Mouse (Mus musculus): ENCODE data around the gene Foxn3. TPM values are rescaled to one million over a fixed set of nuclear protein-coding genes. Genes with fewer than 3 reads are reported as not detected.
A peak's percentile ranks its signal among the peaks of the same experiment; 100 is the strongest.

Foxn3 gene
- polyA plus RNA-seq, 3 experiments from 2014 or later = 65.0 to 119 (median 97.5) TPM

DNA sequence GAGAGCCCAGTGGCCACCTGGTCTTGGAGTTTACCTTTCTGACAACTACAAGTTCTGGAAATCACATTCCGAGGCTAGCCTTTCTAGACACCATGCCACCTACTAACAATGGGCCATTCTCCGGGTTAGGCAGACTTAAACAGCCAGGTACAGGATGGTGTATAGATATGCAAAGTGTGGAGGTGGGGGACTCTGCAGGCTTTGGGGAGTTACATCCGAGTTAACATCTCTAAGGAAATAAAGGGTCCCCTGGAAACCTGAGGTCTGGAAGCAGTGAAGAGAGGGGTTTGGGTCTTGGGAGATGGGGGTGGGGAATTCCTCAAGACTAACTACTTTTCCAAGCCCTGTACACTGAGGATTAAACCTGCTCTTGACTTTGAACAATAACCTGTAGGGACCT lies 150.9 kb downstream of the Foxn3 start:
- no peak for ATAC-seq

DNA sequence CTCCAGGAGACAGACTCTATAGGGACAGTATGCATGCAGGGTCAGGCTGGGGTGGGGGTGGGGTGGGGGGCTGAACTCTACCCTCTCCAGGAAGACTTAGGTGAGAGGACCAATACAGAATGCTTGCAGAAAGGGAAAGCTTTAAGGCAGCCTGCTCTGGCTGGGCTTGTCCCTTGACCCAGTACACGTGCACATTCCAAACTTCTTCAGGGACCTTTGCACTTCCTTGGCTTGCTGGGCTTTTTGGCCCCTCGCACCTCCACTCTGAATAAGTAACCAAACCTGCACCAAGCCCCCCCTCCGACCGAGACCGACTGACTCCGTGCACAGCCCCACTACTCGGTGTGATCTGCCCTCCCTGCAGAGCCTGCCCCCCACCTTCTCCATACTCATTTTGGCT lies 151.3 kb downstream of the Foxn3 start:
- ATAC-seq = no peak

DNA sequence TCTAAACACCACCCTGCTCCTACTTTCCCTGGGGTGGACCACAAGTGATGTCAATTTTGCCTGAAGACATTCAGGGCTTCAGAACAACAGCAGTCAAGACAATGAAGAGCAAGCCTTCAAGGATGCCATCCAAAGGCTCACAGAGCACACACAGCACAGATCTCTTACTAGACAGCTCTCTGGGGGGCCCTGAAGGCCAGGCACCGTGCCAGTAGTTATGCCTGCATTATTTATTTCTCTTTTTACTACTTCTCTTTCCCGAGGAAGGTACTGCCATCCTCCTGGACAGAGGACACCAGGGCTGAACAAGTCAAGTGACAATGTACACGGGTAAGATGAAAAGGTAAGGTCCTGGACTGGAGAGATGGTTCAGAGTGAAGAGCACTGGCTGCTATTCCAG lies 154.7 kb downstream of the Foxn3 start:
- ATAC-seq = no peak

DNA sequence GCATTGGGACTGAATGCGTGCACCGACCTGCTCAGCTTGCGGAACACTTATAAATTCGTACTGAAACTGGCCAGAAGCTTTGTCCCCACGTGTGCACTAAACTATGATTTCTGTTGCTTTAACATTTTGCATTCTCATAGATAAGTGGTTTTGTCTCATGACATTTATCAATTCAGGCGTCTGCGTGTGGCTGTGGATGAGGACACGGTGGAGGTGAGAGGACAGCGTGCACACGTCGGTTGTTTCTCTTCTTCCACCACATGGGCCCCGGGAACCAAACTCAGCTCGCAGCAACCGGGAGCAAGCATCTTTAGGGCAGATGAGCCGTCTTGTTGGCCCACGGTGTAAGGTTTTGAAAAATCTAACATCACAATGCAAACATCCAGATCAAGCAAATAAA lies 155.3 kb downstream of the Foxn3 start:
- ATAC-seq = no peak

DNA sequence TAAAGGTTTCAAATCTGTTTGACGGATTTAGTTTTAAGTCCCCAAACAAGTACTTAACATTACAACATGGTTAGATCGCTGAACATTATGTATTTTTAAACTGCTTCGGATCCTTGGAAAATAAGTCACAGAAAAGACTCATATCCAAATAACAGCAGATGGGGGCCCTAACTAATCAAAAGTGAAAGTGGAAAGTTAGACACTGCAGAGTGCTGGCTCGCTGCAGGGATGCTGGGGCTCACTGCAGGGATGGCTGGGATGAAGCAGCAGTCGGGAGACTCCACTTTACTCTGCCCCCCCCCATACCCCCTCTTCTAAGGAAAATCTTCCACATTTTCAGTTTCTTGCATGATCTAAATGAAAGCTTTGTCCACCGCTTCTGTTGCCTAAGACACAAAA lies 156.1 kb downstream of the Foxn3 start:
- peak; percentile 70 for ATAC-seq

DNA sequence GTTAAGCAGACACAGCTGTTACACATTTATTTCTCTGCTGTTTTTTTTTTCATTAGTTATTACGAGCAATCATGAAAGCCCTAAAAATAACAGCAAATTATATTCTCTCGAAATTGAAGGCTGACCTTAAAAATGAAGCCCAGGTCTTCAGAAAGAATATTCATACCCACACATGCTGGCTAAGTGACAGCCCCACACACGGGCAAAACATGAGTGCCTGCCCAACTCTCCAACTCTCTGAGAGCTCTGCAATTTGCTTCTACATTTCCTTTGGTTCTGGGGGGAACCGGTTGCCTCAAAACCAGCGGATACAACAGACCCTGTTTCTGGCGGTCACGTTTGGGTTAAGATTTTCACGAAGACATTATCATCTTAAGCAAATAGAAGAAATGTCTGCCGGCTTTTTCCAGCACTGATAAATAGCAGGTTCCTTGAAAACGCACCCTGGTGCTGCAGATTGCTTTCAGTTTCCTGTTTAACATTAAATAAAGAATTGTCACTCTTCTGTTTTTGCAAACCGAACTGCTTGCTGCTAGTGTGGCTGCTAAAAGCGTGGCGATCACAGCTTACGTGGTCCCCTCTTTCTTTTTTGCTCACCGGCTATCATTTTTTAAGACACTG lies 156.6 kb downstream of the Foxn3 start:
- peak; percentile 39 for ATAC-seq

DNA sequence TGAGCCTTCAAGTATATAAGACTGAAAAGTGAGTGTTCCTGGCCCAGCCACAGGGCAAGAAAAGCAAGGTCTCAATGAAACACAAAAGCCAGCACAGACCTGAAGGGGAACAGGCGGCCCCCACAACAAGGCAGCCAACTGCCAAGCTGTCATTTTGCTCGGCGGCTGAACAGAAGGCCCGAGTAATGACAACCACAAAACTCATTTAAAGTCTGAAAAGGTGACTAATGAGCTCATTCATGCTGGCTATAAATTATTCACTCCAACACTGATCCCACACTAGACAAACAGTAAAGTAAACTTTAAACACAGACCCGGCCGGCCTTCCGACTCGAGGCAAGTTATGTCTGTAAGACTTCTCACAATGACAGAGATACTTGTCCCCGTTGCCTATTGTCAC lies 157.1 kb downstream of the Foxn3 start:
- peak; percentile 14 for ATAC-seq

DNA sequence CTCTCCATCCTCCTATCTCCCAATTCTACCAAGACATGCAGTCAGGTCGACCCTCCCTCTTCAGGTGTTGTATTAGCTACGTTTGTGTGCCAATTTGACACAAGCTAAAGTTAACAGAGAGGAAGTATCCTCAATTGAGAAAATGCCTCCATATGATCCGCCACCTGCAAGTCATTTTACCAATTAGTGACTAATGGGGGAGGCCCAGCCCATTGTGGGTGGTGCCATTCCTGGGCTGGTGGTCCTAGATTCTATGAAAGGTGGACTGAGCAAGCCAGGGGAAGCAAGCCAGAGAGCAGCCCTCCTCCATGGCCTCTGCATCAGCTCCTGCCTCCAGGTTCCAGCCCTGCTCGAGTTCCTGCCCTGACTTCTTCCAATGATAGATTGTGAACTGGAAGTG lies 158.0 kb downstream of the Foxn3 start:
- no peak for ATAC-seq

DNA sequence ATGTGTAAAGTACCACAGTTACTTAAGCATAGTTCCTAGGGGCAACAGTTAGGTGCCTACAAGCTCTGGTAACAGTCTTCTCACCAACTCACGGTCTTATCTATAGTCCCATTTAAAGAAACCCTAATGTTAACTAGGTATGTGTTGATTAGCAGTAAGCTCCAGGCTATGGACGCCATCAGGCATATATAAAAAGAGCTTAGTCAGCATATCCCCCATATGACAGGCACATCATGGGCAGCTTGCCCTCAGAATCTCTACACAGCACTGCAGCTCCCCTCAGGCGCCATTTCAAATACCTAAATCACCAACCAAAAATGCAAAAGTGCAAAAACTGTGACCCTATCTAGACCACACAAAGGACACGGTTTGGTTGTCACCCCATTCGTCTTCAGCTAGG lies 160.4 kb downstream of the Foxn3 start:
- no peak for ATAC-seq

DNA sequence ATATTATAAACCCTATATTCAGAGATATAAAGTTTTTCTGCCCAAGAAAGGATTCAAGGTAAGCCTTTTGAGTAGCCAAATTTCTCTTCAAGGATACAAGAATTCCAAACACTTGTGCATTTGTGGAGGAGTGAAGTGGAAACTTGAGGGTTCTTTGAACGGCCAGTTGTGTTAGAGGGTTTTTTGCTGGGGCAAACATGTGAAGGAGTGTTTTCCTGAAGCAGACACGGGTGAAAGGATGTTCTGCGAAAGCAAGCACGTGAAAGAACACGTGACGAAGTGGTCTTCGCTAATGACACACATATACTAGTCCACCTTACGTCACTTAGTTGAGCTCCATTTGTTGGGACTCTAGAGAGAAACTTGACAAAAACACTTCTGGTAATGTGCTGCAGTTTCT lies 162.5 kb downstream of the Foxn3 start:
- ATAC-seq = no peak

DNA sequence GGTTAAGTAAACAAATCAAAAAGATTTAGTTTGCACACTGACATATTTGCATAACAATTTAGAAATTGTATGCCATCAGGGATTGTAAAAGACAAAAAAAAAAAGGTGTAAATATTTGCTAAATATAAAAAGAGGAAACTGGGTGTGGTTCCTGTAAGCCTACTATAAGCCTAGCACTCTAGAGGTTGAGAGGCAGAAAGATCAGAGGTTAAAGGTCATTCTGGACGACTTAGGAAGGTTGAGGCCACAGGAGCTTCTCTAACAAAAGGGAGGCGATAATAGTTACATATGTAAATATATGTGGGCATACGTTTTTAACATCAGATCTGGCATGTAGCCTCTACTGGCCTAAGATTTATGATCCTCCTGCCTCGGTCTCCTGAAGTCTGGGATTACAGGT lies 163.8 kb downstream of the Foxn3 start:
- no peak for ATAC-seq

DNA sequence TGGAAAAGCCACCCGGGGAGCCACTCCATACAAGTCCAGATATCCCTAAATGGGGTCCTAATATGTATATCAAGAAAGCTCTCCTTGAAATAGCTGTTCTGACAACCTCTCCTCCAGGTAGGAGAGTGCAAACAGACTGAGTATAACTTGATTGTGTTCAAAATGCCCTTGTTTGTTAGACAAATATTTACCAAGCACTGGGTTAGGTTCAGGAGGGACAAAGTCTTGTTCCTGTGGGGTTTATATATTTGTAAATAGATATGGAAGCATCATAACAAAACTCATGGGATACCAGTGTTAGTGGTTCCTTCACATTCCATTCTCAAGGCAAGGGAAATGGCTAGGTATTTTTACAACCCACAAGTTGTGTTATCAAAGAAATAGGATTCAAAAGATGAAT lies 166.9 kb downstream of the Foxn3 start:
- no peak for ATAC-seq

DNA sequence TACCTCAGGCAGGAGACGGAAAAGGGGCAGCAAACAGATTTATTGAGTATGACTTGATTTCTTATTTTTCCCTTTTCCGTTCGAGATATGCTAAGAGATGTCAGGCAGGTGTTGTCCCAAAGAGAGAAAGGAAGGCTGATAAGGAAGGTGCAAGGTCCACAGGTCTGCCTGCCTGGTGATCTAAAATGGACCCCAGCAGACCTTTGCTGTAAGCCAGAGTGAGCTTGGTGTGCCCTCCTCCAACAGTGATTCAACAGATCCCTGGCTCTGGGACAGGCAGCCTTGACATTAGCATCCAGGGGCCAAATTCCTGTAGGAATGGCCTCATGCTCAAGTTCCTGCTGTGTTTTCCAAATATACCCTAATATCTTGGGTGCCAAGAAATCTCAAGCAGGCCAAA lies 168.3 kb downstream of the Foxn3 start:
- ATAC-seq = no peak

DNA sequence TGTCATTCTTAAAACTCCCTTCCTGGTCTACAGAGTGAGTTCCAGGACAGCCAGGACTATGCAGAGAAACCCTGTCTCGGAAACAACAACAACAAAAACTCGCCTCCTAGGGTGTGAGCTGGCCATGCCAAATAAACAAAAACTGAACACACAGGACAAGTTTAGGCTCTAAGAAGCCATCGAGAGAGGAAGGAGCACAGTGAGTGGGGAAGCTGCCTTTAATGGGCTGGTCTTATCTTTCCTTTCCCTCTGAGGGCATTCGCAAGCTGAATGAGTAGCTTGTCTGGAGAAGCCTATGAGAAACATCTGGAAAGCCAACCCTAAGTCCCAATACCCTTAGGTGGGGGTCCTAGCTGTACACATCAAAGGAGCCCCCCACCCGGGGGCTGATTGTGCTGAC lies 168.7 kb downstream of the Foxn3 start:
- no peak for ATAC-seq

DNA sequence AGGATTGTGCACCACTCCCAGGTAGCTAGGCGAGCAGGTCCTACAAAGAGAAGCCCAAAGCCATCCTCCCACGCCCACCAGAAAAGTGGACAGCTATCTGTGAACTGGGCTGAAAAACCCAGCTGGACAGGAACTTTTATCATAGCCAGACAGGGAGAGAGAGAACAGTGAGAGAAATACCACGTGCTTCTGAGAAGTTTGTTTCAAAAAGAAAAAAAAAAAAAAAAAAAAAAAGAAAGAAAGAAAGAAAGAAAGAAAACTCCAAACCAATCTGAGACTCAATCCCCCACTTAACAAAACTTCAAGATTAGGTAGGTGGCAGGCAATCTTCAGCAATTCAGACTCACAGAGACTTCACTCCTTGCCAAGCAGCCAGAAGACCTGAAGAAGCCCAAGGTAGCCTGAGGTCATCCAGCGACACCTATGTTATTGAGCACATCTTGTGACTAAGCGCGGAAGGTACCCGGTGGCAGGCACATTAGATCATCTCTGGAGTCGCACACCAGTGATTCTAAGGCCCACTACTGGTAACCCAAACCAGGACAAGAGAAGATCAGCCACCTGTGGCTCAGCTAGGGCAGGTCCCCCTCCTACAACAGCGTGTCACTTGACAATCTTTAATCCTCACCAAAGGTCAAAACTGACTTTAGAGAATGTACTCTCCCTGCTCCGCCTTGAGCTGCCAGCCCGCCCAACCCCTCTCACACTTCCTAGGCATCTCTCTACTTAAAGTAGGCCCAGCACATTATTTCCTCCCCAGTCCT lies 169.3 kb downstream of the Foxn3 start:
- ATAC-seq = no peak

DNA sequence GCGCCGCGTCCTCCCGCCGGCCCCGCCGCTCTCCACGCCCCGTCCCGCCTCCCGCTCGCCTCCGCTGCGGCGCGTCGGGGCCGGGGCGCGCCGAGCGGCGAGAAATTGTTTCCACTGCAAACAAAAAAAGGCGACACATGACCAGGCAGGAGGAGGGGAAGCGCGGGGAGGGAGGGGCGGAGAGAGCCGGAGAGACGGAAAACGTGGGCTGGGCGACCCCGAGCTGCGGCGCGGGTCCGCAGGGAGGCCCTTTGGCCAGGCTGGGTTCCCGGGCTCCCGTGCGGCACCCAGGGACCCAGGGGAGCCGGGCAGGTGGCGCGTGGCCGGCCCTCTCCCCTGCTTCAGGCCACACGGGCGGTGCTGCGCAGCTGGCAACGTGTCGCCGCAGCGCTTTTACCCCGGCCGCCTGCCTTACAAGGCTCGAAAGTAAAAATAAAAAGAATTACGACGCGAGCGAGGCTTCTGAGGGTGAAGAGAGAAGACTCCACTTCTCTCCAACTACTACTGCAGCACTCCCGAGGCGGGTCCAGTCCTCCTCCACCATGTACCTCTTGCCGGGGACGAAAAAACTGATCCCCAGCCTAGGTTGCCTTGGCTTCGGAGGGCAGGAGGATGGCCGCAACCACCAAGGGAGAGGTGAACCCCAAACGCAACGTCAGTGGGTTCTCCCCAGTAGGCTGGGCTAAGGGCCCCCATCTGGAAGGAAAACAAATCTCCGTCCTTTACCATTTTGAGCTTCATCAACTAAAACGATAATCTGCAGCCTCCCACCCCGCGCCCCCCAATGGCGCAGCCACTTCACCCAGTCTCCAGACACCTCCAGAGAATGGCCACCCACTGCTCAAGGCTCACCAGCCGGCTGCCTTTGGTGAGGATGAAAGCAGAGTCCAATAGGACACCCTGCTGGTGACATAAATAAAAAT lies 170.2 kb downstream of the Foxn3 start:
- peak; percentile 69 for ATAC-seq

DNA sequence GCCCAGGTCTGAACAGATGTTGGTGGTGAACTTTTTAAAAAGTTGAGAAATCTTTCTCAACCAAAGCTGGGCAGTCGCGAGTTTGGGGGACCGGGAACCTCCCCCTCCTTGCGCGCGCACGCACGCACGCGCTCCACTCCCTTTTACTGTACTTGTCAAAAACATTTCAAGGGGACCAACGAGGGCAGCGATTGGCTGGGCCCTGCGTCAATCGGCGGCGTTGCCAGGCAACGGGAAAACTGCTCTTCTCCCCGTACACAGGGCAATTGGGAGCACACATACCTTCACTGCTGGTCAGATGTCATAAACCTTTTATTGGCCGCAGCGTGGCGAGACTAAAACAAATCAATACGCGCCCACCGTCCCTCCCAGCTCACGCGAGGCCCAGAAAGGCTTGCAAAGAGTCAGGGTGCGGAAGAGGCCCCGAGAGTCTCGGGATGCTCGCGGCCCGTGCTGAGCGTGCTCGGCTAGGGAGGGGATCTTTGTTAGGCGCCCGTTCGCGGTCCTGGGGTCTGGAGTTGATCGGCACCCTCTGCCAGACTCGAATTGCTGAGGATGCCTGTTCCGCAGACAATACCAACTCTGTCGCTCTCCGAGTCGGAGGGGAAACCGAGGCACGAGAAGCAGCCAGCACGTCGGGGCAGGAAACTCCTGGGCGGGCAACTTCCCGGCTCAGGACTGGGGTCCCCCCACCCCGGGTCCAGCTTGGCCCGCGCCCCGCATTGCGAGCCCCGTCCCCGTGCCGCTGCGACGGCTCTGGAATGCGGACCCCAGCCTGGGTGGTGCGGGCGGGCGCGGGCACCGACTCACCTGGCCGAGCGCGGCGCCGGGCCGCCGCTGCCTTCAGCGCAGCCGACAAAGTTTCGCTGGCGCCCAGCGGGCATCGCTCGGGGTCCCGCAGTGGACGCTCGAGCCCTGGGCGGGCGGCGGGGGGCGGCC lies 171.2 kb downstream of the Foxn3 start:
- peak; percentile 81 for ATAC-seq

DNA sequence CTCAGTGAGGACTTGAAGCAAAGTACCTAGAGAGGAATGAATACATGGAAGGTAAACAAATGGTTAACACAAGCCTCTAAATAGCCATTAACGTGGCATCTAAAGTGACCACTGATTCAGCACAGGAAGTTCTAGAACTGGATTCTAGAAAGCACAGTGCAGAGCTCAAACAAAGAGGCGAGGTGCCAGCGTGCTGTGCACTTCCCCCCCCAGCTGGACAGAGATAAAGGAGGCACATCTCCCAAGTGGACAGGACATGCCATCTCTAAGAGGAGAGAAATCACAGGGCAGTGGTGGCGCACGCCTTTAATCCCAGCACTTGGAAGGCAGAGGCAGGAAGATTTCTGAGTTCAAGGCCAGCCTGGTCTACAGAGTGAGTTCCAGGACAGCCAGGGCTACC lies 173.0 kb downstream of the Foxn3 start:
- ATAC-seq = no peak

DNA sequence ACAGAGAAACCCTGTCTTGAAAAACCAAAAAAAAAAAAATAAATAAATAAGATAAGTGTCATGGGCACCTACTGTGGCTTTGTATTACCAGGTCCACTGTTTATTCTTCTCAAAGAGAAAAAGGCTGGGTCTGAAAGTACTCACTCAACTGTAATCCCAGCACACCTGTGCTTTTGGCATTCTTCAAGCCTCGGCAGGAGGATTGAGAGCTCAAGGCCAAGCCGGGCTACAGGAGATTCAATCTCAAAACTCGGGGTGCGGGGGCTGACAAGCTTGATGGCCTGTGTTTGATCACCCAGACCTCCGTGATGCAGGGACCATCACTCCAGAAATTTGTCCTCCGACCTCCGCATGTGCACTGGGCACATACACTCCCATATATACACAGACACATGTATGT lies 174.1 kb downstream of the Foxn3 start:
- ATAC-seq = no peak

DNA sequence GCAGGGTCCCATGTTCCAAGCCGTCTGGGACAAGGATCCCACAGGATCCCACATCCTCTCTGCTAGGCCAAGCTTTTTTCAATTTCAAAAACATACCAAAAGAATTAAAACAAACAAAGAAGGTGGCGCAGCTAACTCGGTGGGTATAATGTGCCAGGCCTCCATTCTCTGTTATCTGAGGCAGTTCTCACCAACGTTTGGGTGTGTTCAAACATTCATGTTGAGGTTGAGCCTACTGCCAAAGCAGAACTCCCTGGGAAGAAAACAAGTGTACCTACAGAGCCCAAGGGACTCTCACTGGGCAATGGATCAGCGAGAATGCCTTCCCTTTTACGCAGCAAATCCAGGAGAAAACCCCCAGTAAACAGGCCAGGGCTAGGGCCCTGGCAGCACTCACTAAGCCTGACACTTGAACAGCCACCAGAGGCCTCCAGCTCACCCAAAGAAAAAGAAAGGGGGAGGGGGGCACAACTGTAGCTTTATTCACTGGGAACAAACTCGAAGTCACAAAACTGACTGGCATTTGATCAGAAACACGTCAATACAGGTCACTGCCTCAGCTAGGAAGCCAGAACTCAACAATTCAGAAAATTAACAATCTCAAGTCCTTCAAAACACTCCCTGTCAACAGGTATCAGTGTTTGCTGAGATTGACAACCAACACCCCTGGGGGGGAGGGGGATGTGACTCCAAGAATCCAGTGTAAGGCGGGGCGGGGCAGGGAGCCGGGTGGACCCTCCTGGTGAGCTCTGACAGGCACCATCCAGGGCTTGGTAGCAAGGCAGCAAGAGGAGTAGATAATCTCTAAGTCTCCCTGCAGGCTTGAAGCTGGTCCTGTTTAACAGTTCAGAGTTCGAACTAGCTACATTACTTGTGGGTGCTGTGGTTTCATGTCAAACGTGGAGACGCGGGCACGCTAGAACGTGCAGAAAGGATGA lies 177.2 kb downstream of the Foxn3 start:
- no peak for ATAC-seq

DNA sequence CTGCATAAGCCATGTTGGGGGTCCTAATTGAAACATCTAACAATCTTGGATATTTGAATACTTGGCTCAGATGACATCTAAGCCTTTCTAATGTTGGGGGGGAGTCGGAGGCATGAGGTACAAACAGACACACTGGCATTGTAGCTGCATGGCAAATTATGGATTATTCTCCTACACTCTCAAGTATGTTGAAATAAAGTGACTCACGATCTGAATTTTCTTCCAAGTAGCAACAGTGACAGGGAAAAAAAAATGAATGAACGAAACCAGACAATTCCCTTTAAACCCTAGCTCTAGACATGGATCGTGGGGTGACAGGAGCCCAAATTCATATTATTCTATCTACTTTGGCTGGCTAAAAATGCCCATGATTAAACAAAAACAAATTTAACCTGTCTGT lies 178.3 kb downstream of the Foxn3 start:
- ATAC-seq = no peak

Data from inflammation-experienced regulatory T-cells, adult 6 months (primary cell).